Mouse (Mus musculus): ENCODE measurements around the gene Glce. TPM values are rescaled to one million over a fixed set of nuclear protein-coding genes. Genes with fewer than 3 reads are reported as not detected.
A peak's percentile ranks its signal among the peaks of the same experiment; 100 is the strongest.

Glce gene
- polyA plus RNA-seq, 1 experiment = not detected

- H3K4me1 ChIP-seq (ENCODE audit: control insufficient read depth, insufficient read depth, low read length) = peaks cover 10% of the 10 kb centered on the region; the same call in 1 of the 2 replicates
- H3K27ac ChIP-seq (ENCODE audit: insufficient read depth, low read depth, low read length) = no peak overlapping the region
- H3K4me3 ChIP-seq (ENCODE audit: insufficient read depth, low read depth, low read length) = no peak overlapping the region
- 98% methylated on average over 3 of the region's 3 CpGs for WGBS
- TF ChIP-seq CTCF (IDR thresholded peaks at IDR 0.05; ENCODE audit: insufficient read depth, low read depth, low read length) (no peak), POLR2A (IDR thresholded peaks at IDR 0.05; ENCODE audit: insufficient read depth, low read depth, low read length) (no peak)
Measured at GRCm38 (mm10) chr9:62032206-62032605, 90.2 kb downstream of the Glce start.

- TF ChIP-seq POLR2A (IDR thresholded peaks at IDR 0.05; ENCODE audit: insufficient read depth, low read depth, low read length) (no peak), CTCF (IDR thresholded peaks at IDR 0.05; ENCODE audit: insufficient read depth, low read depth, low read length) (no peak)
- Histone ChIP-seq H3K27ac (ENCODE audit: insufficient read depth, low read depth, low read length) (no peak overlapping the region), H3K4me1 (ENCODE audit: control insufficient read depth, insufficient read depth, low read length) (peaks cover 25% of the 10 kb centered on the region), H3K4me3 (ENCODE audit: insufficient read depth, low read depth, low read length) (no peak overlapping the region)
- 44% methylated on average over 3 of the region's 3 CpGs for WGBS
Measured at GRCm38 (mm10) chr9:62028072-62028471, 94.4 kb downstream of the Glce start.

DNA sequence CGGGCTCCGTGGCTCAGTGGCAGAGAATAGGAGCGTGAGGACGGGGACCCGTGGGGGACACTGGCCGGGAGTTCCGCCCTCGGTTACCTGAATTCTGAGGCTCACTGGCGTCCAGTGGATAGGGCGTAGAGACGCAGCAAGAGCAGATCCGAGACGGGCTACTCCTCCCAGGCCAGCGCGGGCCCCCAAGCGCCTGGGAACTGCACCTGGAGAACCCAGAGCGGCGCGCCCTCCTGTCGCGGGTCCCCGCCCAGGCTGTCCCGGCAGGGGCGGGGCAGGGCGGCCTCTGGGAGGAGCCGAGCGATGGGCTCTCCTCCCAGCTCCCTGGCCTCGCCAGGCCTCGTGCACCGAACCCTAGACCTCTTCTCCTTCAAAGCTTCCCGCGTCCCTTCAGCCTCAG lies 95.9 kb downstream of the Glce start, which contains the start of gene Paqr5:
Paqr5 (minus strand) TSS at position 257 of the 400 bp plus-strand sequence.
- WGBS = 9% methylated on average over 32 of the region's 32 CpGs
- TF ChIP-seq CTCF (IDR thresholded peaks at IDR 0.05; ENCODE audit: insufficient read depth, low read depth, low read length) (no peak), POLR2A (IDR thresholded peaks at IDR 0.05; ENCODE audit: insufficient read depth, low read depth, low read length) (no peak)

GRCm38 (mm10) chr9:62025056-62025455 lies 97.4 kb downstream of the Glce start:
- no peak for TF ChIP-seq POLR2A (IDR thresholded peaks at IDR 0.05; ENCODE audit: insufficient read depth, low read depth, low read length)
- TF ChIP-seq CTCF (IDR thresholded peaks at IDR 0.05; ENCODE audit: insufficient read depth, low read depth, low read length) = no peak
- Histone ChIP-seq H3K4me1 (ENCODE audit: control insufficient read depth, insufficient read depth, low read length) (peaks cover 24% of the 10 kb centered on the region), H3K4me3 (ENCODE audit: insufficient read depth, low read depth, low read length) (no peak overlapping the region), H3K27ac (ENCODE audit: insufficient read depth, low read depth, low read length) (no peak overlapping the region)
- 62% methylated on average over 5 of the region's 5 CpGs for WGBS

More for the DNA sequence above, 95.9 kb downstream of the Glce start, which contains the start of gene Paqr5:
- no peak within 1 kb of the TSS for H3K27ac ChIP-seq (ENCODE audit: insufficient read depth, low read depth, low read length)
- H3K4me3 ChIP-seq (ENCODE audit: insufficient read depth, low read depth, low read length) = peak within 1 kb of the TSS; percentile 38
- peaks cover 25% of the 10 kb centered on the region for H3K4me1 ChIP-seq (ENCODE audit: control insufficient read depth, insufficient read depth, low read length)

- no peak for TF ChIP-seq CTCF (IDR thresholded peaks at IDR 0.05; ENCODE audit: insufficient read depth, low read depth, low read length)
- TF ChIP-seq POLR2A (IDR thresholded peaks at IDR 0.05; ENCODE audit: insufficient read depth, low read depth, low read length) = no peak
- WGBS = 58% methylated on average over 4 of the region's 4 CpGs
- Histone ChIP-seq H3K4me3 (ENCODE audit: insufficient read depth, low read depth, low read length) (no peak overlapping the region), H3K4me1 (ENCODE audit: control insufficient read depth, insufficient read depth, low read length) (peaks cover 16% of the 10 kb centered on the region), H3K27ac (ENCODE audit: insufficient read depth, low read depth, low read length) (no peak overlapping the region)
Measured at GRCm38 (mm10) chr9:62023879-62024278, 98.6 kb downstream of the Glce start.

DNA sequence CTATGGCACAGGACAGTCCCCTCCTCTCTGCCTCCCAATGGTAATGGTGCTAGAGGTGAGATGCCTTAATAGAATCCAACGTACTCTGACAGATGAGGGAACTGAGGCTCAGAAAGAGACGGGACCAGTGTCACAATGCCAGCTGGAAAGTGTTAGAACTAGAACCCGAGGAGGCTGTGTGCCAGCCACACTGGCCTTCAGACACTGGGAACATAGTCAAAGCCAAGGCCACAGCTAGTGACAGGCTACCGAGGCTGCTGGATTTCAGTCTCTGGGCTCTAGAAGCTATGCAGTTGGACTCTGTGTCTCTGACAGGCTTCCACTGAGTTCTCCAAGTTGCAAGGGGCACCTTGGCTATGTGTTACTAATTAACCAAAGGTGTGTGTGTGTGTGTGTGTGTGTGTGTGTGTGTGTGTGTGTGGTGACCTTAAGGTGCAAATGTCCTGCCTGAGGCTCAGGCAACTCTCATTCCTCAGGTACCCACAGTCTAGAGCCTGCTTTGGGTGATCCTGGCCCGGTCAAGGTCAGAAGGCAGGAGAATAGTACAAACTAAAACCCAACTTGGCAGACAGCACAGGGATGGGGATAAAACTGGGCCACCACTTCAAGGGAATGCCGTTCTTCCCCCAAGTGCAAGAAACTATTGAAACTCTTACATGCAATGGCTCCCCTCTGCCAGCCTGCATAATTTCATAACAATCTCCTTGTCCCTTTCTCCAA lies 99.3 kb downstream of the Glce start:
- TF ChIP-seq CTCF (IDR thresholded peaks at IDR 0.05; ENCODE audit: insufficient read depth, low read depth, low read length) (no peak), POLR2A (IDR thresholded peaks at IDR 0.05; ENCODE audit: insufficient read depth, low read depth, low read length) (no peak)
- Histone ChIP-seq H3K4me1 (ENCODE audit: control insufficient read depth, insufficient read depth, low read length) (peaks cover 16% of the 10 kb centered on the region), H3K27ac (ENCODE audit: insufficient read depth, low read depth, low read length) (no peak overlapping the region), H3K4me3 (ENCODE audit: insufficient read depth, low read depth, low read length) (no peak overlapping the region)
- 74% methylated on average over 6 of the region's 6 CpGs for WGBS

DNA sequence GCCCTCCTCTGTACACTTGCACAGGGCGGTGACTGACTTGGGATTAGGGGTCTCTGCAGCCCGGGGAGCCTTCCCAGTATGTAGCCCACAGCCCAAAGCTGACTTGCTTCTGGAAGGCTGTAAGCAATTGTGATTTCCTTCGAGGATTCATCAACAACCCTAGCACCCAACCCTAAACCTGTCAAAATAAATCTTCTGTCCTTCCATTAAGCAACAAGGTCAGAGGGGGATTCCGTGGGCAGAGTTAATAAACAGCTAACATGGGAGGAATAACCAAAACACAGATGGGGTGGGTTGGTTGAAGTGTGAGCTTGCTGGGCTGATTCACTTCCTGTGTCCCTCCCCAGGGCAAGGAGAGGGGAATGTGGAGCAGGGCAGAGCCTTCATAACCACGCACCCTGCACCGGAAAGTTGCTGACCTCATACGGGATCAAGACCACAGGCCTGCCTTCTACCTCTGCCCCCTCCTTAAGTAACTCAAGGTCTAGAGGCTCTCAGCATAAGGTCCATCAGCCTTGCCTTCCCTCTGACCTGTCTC lies 100.8 kb downstream of the Glce start:
- WGBS = 77% methylated on average over 7 of the region's 7 CpGs
- no peak for TF ChIP-seq POLR2A (IDR thresholded peaks at IDR 0.05; ENCODE audit: insufficient read depth, low read depth, low read length)
- no peak for TF ChIP-seq CTCF (IDR thresholded peaks at IDR 0.05; ENCODE audit: insufficient read depth, low read depth, low read length)

DNA sequence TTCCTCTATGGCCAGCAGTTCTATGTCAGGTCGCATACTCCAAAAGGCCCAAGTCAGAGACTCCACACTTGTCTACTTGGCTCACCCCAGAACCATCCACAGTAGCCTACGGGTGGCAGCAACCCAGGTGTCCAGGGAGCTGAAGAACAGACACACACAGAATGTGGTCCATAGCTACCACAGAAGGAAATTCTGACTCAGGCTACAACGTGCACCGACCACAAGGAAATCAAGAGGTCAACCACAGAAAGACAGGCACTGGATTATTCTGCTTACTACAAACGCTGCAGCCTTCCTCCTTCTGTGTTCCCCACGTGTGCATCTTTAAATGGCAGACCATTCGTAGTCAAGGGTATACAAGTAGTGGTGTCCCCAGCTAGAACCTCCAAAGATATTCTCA lies 102.2 kb downstream of the Glce start:
- no peak overlapping the region for H3K27ac ChIP-seq (ENCODE audit: insufficient read depth, low read depth, low read length)
- H3K4me3 ChIP-seq (ENCODE audit: insufficient read depth, low read depth, low read length) = no peak overlapping the region
- 0 out of 2 replicates have a peak, but pooled peaks cover 5% of the 10 kb centered on the region for H3K4me1 ChIP-seq (ENCODE audit: control insufficient read depth, insufficient read depth, low read length)
- no peak for TF ChIP-seq POLR2A (IDR thresholded peaks at IDR 0.05; ENCODE audit: insufficient read depth, low read depth, low read length)
- no peak for TF ChIP-seq CTCF (IDR thresholded peaks at IDR 0.05; ENCODE audit: insufficient read depth, low read depth, low read length)
- WGBS = 88% methylated on average over 7 of the region's 7 CpGs

More for the DNA sequence above, 100.8 kb downstream of the Glce start:
- H3K4me3 ChIP-seq (ENCODE audit: insufficient read depth, low read depth, low read length) = no peak overlapping the region
- no peak overlapping the region for H3K27ac ChIP-seq (ENCODE audit: insufficient read depth, low read depth, low read length)
- peaks cover 9% of the 10 kb centered on the region for H3K4me1 ChIP-seq (ENCODE audit: control insufficient read depth, insufficient read depth, low read length)
